20 mouse cellular contexts compared by ENCODE assay signal in genomic region chr4:62726282-62726937, GRCm38 (mm10).
A peak's percentile ranks its signal among the peaks of the same experiment; 100 is the strongest.
DNase-seq lines count a peak whose midpoint lies in the region; ATAC-seq and TF ChIP-seq lines count a peak whose summit lies in the region.
"Had no signal": no experiment of that assay in that cellular context is flagged by ENCODE, and none has a peak within 500 bp of the region (broad histone marks: within the 10 kb centered on the region; RNA-seq: fewer than 3 reads in every experiment).

No protein-coding gene starts in this region.

- H3K79me2 ChIP-seq in liver, adult 2 months (ENCODE audit: control insufficient read depth, insufficient read depth, low read length), result no peaks in the 10 kb centered on the region
- H3K79me2 ChIP-seq in myocyte (ENCODE audit: control insufficient read depth, insufficient read depth), result no peaks in the 10 kb centered on the region

- H3K27me3 ChIP-seq in forebrain, embryonic 14.5 days (replicated peaks; ENCODE audit: control insufficient read depth, insufficient read depth, low read length), result no peaks in the 10 kb centered on the region
- H3K27me3 ChIP-seq in forebrain, embryonic 12.5 days, result no peaks in the 10 kb centered on the region
- H3K27me3 ChIP-seq in liver, adult 2 months (ENCODE audit: control insufficient read depth, insufficient read depth, low read length), result no peaks in the 10 kb centered on the region
- no peaks in the 10 kb centered on the region for H3K27me3 ChIP-seq in liver, embryonic 11.5 days (replicated peaks; ENCODE audit: control insufficient read depth, insufficient read depth, low read length)
- no peaks in the 10 kb centered on the region for H3K27me3 ChIP-seq in myocyte (ENCODE audit: control insufficient read depth, insufficient read depth, insufficient read length)
- H3K27me3 ChIP-seq: liver, embryonic 15.5 days; stomach, embryonic 15.5 days had no signal

- no peak overlapping the region for H3K9ac ChIP-seq in forebrain, embryonic 14.5 days (ENCODE audit: low read length)
- no peak overlapping the region for H3K9ac ChIP-seq in forebrain, embryonic 12.5 days
- H3K9ac ChIP-seq in liver, adult 2 months (ENCODE audit: low read depth, low read length), result no peak overlapping the region
- no peak overlapping the region for H3K9ac ChIP-seq in liver, embryonic 11.5 days (ENCODE audit: low read depth, low read length)
- H3K9ac ChIP-seq: liver, embryonic 15.5 days; stomach, embryonic 15.5 days had no signal

- DNase-seq in forebrain, embryonic 14.5 days (ENCODE audit: low spot score), result peak; percentile 28
- peak; percentile 48 for DNase-seq in liver, adult 2 months (ENCODE audit: extremely low read depth, low read depth, low spot score)
- no peak for DNase-seq in liver, embryonic 11.5 days (ENCODE audit: low spot score)
- DNase-seq in brain, embryonic 14.5 days (ENCODE audit: low read depth), result peak; percentile 50
- DNase-seq in adrenal gland, postnatal 4 days (ENCODE audit: low spot score in 2 of 2), result no peak
- no peak for DNase-seq in lung, adult 2 months
- DNase-seq: adrenal gland, postnatal 36 days; cerebellum, adult 18-20 months; cerebellum, postnatal 25 days; gastrocnemius, adult 2 months; kidney, adult 18-20 months; kidney, postnatal 4 days; thymus, postnatal 25 days had no signal

- H3K4me2 ChIP-seq in forebrain, embryonic 14.5 days (ENCODE audit: low read length), result no peak overlapping the region
- no peak overlapping the region for H3K4me2 ChIP-seq in forebrain, embryonic 12.5 days
- no peak overlapping the region for H3K4me2 ChIP-seq in liver, embryonic 11.5 days
- H3K4me2 ChIP-seq in myocyte (ENCODE audit: low read depth), result no peak overlapping the region
- H3K4me2 ChIP-seq: liver, embryonic 15.5 days; stomach, embryonic 15.5 days had no signal

- no peak overlapping the region for H3K27ac ChIP-seq in forebrain, embryonic 14.5 days (ENCODE audit: low read depth, low read length)
- H3K27ac ChIP-seq in forebrain, embryonic 12.5 days, result no peak overlapping the region
- no peak overlapping the region for H3K27ac ChIP-seq in liver, adult 2 months (replicated peaks; ENCODE audit: insufficient read depth, low read depth, low read length)
- no peak overlapping the region for H3K27ac ChIP-seq in liver, embryonic 11.5 days (ENCODE audit: low read depth, low read length)
- H3K27ac ChIP-seq: liver, embryonic 15.5 days; midbrain, embryonic 10.5 days; stomach, embryonic 15.5 days had no signal

- WGBS in forebrain, embryonic 14.5 days, result 82% methylated on average over 5 of the region's 5 CpGs
- 76% methylated on average over 5 of the region's 5 CpGs for WGBS in forebrain, embryonic 12.5 days
- 96% methylated on average over 5 of the region's 5 CpGs for WGBS in liver, adult 2 months
- 92% methylated on average over 5 of the region's 5 CpGs for WGBS in liver, embryonic 11.5 days
- 93% methylated on average over 5 of the region's 5 CpGs for WGBS in lung, adult 2 months

- no peak overlapping the region for H3K4me3 ChIP-seq in forebrain, embryonic 14.5 days (ENCODE audit: low read depth, low read length)
- no peak overlapping the region for H3K4me3 ChIP-seq in forebrain, embryonic 12.5 days (replicated peaks)
- no peak overlapping the region for H3K4me3 ChIP-seq in liver, adult 2 months (ENCODE audit: insufficient read depth, low read depth, low read length)
- no peak overlapping the region for H3K4me3 ChIP-seq in liver, embryonic 11.5 days (ENCODE audit: low read depth, low read length)
- H3K4me3 ChIP-seq in myocyte, result no peak overlapping the region
- no peak overlapping the region for H3K4me3 ChIP-seq in lung, adult 2 months (replicated peaks; ENCODE audit: extremely low read depth, low read depth, low read length)
- H3K4me3 ChIP-seq: gastrocnemius, adult 2 months; liver, embryonic 15.5 days; midbrain, embryonic 10.5 days; stomach, embryonic 15.5 days had no signal

- no peaks in the 10 kb centered on the region for H3K9me3 ChIP-seq in forebrain, embryonic 14.5 days (replicated peaks; ENCODE audit: control insufficient read depth, low read length)
- H3K9me3 ChIP-seq in forebrain, embryonic 12.5 days, result no peaks in the 10 kb centered on the region; the same call in 1 of the 2 replicates
- H3K9me3 ChIP-seq in liver, embryonic 11.5 days (ENCODE audit: control insufficient read depth, low read length), result no peaks in the 10 kb centered on the region
- H3K9me3 ChIP-seq: liver, embryonic 15.5 days; midbrain, embryonic 10.5 days; stomach, embryonic 15.5 days had no signal

- no peak for TF ChIP-seq POLR2A in liver, adult 2 months (IDR thresholded peaks at IDR 0.05; ENCODE audit: extremely low read depth, insufficient read depth, low read length)
- no peak for TF ChIP-seq POLR2A in brain, embryonic 14.5 days (IDR thresholded peaks at IDR 0.05; ENCODE audit: borderline replicate concordance, extremely low read depth, insufficient read depth, insufficient read length, poor library complexity, severe bottlenecking)
- no peak for TF ChIP-seq POLR2A in myocyte (IDR thresholded peaks at IDR 0.05; ENCODE audit: insufficient read length, low read depth)
- no peak for TF ChIP-seq POLR2A in lung, adult 2 months (IDR thresholded peaks at IDR 0.05; ENCODE audit: borderline replicate concordance, extremely low read depth, low read depth, low read length)

- peak; percentile 32; the same call in 1 of the 2 replicates for ATAC-seq in forebrain, embryonic 14.5 days
- no peak for ATAC-seq in forebrain, embryonic 12.5 days (ENCODE audit: low FRiP score)
- ATAC-seq in liver, embryonic 11.5 days (replicated peaks; ENCODE audit: low FRiP score), result no peak
- ATAC-seq: inflammation-experienced regulatory T-cells, adult 6 months; lung, postnatal 0 days had no signal

- no peaks in the 10 kb centered on the region for H3K36me3 ChIP-seq in forebrain, embryonic 14.5 days (ENCODE audit: control insufficient read depth, insufficient read depth, low read length)
- no peaks in the 10 kb centered on the region for H3K36me3 ChIP-seq in forebrain, embryonic 12.5 days (replicated peaks)
- H3K36me3 ChIP-seq in liver, adult 2 months (ENCODE audit: control insufficient read depth, insufficient read depth, low read length), result no peaks in the 10 kb centered on the region
- no peaks in the 10 kb centered on the region for H3K36me3 ChIP-seq in liver, embryonic 11.5 days (ENCODE audit: control insufficient read depth, insufficient read depth, low read length)
- no peaks in the 10 kb centered on the region for H3K36me3 ChIP-seq in myocyte (ENCODE audit: control insufficient read depth, insufficient read depth)
- H3K36me3 ChIP-seq: liver, embryonic 15.5 days; midbrain, embryonic 10.5 days; stomach, embryonic 15.5 days had no signal

- no peak for TF ChIP-seq CTCF in liver, adult 2 months (IDR thresholded peaks at IDR 0.05; ENCODE audit: low read depth, low read length)
- TF ChIP-seq CTCF in brain, embryonic 14.5 days (IDR thresholded peaks at IDR 0.05; ENCODE audit: borderline replicate concordance, extremely low read depth, insufficient read depth, insufficient read length), result no peak
- TF ChIP-seq CTCF in lung, adult 2 months (IDR thresholded peaks at IDR 0.05; ENCODE audit: insufficient read depth, low read length), result no peak

- no peaks in the 10 kb centered on the region for H3K4me1 ChIP-seq in forebrain, embryonic 14.5 days (ENCODE audit: control insufficient read depth, insufficient read depth, low read length)
- peaks cover 9% of the 10 kb centered on the region; the same call in 1 of the 2 replicates for H3K4me1 ChIP-seq in forebrain, embryonic 12.5 days
- H3K4me1 ChIP-seq in liver, adult 2 months (ENCODE audit: control insufficient read depth, insufficient read depth, low read length), result peaks cover 35% of the 10 kb centered on the region
- H3K4me1 ChIP-seq in liver, embryonic 11.5 days (replicated peaks; ENCODE audit: control insufficient read depth, insufficient read depth, low read length), result peaks cover 8% of the 10 kb centered on the region; the same call in 1 of the 2 replicates
- no peaks in the 10 kb centered on the region for H3K4me1 ChIP-seq in lung, adult 2 months (ENCODE audit: control insufficient read depth, insufficient read depth, low read length)

- H3ac ChIP-seq in myocyte (ENCODE audit: control insufficient read depth, insufficient read length), result no peak overlapping the region

TF ChIP-seq in myocyte, 11 proteins besides CTCF, POLR2A, EP300 and RAD21:
- no peak for TF ChIP-seq MYOG (IDR thresholded peaks at IDR 0.05; ENCODE audit: control insufficient read depth in 1 of 3, insufficient read depth in 1 of 3, insufficient read length in 2 of 3, low read depth in 2 of 3)
- TF ChIP-seq MYOD1 (IDR thresholded peaks at IDR 0.05; ENCODE audit: control insufficient read depth in 1 of 3, insufficient read length in 2 of 3, low read depth in 2 of 3), result peak in 1 of 3 experiments; percentile 55
- TF ChIP-seq CEBPB (IDR thresholded peaks at IDR 0.05; ENCODE audit: insufficient read depth, poor library complexity, severe bottlenecking), result 0 out of 2 replicates have a peak, but pooled peaks have one; percentile 7
- TF ChIP-seq SRF (IDR thresholded peaks at IDR 0.05; ENCODE audit: control insufficient read depth, insufficient read length, low read depth), result no peak
- no peak for TF ChIP-seq TCF3 (IDR thresholded peaks at IDR 0.05; ENCODE audit: insufficient read length, low read depth)
- TF ChIP-seq MAX (IDR thresholded peaks at IDR 0.05; ENCODE audit: low read depth), result no peak
- no peak for TF ChIP-seq USF1 (IDR thresholded peaks at IDR 0.05; ENCODE audit: low read depth)
TF ChIP-seq in myocyte: peak in this region for 2.

Comparison
In these comparisons a context has a peak if more than half of its experiments do, and no peak if none do; other contexts are left out.
1. DNase-seq: peak in forebrain, embryonic 14.5 days (single experiment), liver, adult 2 months (single experiment) and brain, embryonic 14.5 days (single experiment); none in liver, embryonic 11.5 days (single experiment), adrenal gland, postnatal 4 days (0 of 2) and lung, adult 2 months (single experiment).